Mouse (Mus musculus) embryonic fibroblast, embryonic 13.5 days (primary cell): ENCODE results near the gene Eri3.

Source experiments
- CTCF ChIP-seq: IDR thresholded peaks from 2 replicates; pipeline ENCODE4 v1.5.1; 2011; ENCODE audit warnings: mild to moderate bottlenecking, control low read depth, low read length, moderate library complexity, borderline replicate concordance; ENCODE audit not compliant: insufficient read depth
- POLR2A ChIP-seq: IDR thresholded peaks from 2 replicates; pipeline ENCODE4 v1.6.1; 2011; ENCODE audit warnings: low read depth, mild to moderate bottlenecking, control low read depth, low read length, moderate library complexity

- TF ChIP-seq POLR2A (no peak), CTCF (no peak)
Measured at GRCm38 (mm10) chr4:117712314-117712713, 162.1 kb downstream of the Eri3 start.
